Mouse (Mus musculus) regulatory T cell (primary cell): ENCODE results near the gene Islr.

Experiments
- in situ Hi-C: fragments of 300-600 bp; cut with MboI, MseI; formaldehyde crosslinking; loops from one replicate; pipeline ENCODE4 v1.15.1; 2025; ENCODE audit warnings: high pct_unique_total_duplicates

Gene Islr

DNA sequence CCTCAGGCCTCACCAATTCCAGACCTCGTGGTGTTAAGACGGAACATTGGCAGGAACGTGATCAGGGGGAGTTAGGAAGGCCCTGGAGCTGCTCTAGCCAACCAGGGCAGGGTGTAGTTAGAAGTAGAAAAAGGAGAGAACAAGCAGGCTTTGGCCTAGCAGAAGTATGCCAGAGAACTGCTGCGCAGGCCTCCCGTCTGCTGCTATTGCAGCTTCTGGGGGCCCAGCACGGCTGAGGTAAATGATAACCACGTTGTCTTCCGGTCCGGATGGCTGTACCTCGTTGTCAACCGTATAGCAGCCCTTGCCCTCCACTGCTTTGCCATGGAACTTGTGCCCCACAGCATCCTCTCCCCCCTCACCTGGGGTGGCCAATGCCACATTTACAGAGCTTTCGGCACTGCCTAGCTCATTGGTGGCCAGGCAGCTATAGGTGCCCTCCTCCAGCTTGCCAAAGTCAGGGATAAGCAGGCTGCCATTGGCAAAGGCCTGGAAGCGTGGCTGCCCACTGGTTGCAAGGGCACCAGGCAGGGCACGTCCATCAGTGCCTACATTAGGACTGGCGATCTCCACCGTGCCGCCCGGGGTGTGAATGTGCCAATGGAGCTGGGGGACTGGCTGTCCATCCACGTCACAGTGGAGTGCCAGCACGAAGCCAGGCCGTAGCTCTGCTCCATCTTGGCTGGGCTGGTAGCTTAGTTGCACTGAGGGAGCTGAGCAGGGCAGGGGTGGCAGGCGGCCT is 47.1 kb downstream of the Islr start:
- in situ Hi-C loops: no loop called here

- in situ Hi-C loops: no loop called here
Observed at GRCm38 (mm10) chr9:58155366-58155765, 48.7 kb downstream of the Islr start.

DNA sequence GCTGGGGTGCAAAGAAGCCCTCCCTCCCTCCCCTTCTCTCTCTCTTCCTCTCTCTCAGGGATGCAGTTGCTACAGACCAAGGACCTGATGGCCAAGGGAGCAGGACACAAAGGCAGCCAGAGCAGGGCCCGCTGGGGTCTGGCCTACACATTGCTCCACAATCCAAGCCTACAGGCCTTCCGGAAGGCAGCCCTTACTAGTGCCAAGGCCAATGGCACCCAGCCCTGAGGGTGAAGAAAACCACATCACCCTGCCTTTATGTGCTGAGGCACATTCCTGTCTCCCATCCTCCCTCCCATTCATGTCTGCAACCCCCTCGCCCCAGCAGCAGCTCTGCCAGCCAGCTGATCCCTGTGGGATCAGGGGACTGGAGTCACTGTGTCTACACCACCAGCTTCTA is 51.0 kb downstream of the Islr start:
- in situ Hi-C loops: loop anchor here (5.0 kb wide), 1 partner anchor 101 kb away; no protein-coding TSS in a partner anchor

GRCm38 (mm10) chr9:58150733-58151361 is 53.3 kb downstream of the Islr start:
- in situ Hi-C loops: loop anchor here (5.0 kb wide), 1 partner anchor 99 kb away; no protein-coding TSS in a partner anchor

DNA sequence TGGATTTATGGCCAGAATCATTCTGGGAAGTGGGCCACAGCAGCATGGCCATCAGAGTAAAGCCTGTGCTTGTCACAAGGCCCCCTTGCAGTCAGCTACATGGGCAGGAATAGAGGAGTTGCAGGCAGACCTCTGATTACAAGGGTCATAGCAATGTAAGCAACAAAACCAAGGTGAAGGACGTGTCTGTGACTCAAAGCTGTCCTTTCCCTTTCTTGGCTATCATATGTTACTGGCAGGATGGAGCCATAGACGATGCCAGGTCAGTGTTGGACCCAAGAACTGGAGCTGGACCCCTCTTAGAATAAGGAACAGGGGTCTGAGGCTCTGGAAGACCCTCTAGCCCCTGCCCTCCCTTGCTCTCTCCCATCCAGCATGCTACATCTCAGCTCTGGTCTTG is 55.3 kb downstream of the Islr start:
- in situ Hi-C loops: no loop called here

DNA sequence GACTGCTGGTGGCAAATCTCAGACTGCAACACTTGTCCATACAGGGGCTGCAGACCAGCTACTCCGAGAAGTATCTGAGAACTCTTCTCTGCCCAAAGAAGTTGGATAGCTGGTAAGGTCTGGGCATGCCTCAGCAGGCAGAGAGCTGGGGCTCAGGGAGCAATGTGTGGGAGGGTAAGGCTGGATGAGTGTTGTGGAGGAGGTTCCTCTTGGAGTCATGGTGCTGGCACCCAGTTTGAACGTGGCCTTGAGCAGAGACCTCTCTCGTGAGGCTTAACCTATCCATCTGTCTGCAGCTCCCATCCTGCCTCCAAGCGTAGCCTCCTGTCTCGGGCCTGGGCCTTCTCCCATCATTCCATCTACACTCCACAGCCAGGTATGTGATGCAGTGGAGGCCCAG is 58.7 kb downstream of the Islr start:
- in situ Hi-C loops: no loop called here

DNA sequence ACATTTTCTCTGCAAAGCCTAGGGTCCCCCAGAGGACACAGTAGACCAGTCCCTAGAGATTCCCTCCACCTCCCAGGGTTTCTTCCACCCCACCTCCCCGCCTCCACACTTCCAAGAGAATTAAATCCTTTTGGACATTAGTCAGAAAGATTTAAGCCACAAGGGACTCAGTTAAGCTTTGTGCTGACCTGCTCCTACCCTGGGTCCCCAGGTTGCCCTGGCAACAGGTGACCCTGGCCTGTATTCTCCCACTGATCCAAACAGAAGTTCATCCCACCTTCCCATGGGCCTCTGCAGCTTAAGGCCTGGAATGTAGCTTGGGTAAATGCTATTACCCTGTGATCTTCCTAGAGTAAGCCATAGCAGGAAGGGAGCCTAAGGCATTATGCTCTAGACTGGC is 59.4 kb downstream of the Islr start:
- in situ Hi-C loops: no loop called here

DNA sequence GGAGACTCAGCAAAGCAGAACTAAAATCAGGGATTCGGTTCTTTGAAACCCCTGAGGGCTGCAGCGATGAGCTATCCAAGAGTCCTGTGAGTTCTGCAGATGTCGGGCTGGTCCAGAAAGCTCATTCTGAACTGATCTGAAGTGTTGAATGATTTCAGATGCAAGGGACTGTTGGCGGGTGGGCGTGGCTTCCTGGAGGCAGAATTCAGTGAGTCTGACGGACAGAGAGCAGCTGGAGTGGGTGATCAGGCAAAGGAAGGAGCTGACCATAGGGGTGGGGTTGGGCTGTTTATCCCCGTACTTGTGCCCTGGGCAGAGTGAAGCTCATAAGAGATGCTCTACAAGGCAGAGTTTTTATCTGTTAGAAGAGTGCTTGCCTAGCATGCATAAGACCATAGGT is 60.7 kb downstream of the Islr start:
- in situ Hi-C loops: no loop called here

- in situ Hi-C loops: no loop called here
Observed at GRCm38 (mm10) chr9:58139947-58140346, 64.2 kb downstream of the Islr start.

DNA sequence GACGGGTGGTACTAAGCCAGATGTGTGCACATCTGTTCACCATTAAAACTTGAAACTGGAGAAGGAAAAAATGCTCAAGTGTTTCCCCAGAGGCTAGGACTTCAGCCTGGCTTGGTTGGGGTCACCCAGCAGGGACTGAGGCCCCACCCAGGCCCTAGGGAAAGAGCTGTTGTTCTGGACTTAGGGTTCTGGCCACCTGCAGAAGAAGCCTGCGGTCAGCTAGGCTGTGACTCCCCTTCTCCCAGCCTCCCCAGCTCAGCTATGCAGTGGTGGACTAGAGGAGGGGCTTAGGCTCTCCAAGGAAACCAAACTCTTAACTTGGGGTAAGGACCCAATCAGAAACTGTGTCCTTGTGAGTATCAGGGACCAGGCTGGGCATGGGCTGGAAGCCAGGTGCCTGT is 68.2 kb downstream of the Islr start:
- in situ Hi-C loops: no loop called here

DNA sequence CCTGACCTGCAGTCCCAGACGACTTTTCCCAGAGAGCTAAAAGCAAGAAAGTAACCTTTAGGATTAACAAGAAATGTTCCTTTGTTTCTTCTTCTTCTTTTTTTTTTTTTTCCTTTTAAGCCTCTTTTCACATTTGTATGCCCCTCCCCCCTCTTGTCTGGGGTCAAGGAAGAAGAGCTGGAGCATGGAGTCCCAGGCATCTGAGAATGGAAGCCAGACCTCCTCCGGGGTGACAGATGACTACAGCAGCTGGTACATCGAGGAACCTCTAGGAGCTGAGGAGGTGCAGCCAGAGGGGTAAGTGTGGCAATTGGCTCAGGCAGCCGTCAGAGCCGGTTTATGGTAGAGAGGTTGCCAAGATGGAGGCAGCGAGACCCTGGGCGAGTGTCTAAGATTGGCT is 69.2 kb downstream of the Islr start:
- in situ Hi-C loops: no loop called here

- in situ Hi-C loops: no loop called here
Observed at GRCm38 (mm10) chr9:58133893-58134884, 69.9 kb downstream of the Islr start.

DNA sequence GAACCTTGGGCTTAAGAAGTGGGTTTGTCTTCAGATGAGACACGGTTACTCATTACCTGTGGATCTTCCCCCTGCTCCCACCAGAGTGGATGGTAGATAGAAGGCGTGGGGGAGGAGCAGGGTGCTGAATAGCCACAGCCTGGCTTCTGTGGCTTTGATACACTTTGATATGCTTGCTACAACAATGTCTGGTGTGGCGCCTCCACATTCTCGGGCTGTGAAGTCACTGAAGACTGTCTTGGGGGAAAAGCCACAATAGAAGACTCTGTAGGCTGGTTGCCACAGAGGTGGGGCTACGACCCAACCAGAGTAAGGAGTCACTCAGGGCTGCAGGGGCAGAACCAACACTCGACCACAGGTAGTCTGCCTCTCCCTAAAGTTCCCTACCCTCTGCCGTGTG is 72.4 kb downstream of the Islr start:
- in situ Hi-C loops: no loop called here

DNA sequence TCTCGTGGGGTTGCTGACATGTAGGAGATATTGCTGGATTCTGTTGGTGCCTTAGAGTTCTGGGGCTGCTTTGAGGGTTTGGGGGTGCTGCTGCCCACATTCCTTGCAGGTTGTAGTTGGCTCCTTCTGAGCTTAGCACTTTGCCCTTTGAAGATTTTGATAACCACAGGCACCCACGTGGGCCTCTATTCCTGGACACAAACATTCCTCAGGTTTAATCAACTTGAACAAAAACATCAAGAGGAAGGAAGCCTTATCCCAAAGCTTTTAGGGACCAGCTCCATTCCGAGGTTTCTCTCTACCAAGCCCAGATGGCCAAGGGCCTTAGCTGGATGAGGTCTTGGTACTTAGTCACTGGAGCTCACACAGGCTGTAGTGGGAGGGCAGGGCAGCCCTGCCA is 73.2 kb downstream of the Islr start:
- in situ Hi-C loops: no loop called here

DNA sequence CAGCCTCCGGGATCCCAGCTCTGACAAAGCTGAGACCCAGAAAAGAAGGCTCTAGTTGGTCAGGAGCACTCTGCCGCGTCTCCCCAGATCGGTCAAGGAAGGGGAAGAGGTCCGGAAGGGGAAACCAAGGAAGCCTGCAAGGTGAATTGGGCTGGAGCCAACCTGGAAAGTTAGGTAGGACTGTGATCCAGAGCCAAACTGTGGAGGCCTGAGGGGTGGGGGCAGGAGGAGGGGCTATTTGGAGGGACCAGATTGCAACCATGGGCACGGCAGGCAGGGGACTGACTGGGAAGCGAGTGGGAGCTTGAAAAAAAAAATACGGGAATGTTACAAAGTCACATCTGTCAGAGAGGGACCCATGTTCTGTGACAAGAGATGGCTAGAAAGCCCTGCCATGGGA is 74.6 kb downstream of the Islr start:
- in situ Hi-C loops: no loop called here

DNA sequence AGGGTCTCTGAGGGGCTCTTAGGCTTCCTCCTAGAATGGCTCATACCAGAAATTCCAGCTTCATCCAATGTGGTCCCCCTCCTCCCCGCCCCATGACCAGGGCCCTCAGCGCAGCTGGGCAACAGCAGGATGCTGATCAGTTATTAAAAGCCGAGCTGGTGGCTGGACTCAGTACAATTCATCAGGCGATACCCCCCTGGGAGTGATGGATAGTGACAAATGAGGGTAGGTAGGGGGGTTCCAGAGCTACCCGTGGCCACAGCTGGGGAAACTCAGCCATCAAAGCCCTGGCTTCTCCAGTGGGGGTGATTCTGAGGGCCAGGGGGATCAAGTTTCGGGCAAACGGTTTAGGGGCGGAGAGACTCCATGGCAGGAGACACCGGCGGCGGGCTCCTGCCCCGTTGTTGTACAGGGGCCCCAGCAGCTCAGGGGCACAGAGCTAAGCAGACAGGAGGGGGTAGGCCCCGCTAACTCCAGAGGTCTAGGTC is 75.1 kb downstream of the Islr start:
- in situ Hi-C loops: no loop called here

- in situ Hi-C loops: no loop called here
Observed at GRCm38 (mm10) chr9:58125811-58126210, 78.3 kb downstream of the Islr start.

GRCm38 (mm10) chr9:58125085-58125484 is 79.0 kb downstream of the Islr start:
- in situ Hi-C loops: no loop called here

DNA sequence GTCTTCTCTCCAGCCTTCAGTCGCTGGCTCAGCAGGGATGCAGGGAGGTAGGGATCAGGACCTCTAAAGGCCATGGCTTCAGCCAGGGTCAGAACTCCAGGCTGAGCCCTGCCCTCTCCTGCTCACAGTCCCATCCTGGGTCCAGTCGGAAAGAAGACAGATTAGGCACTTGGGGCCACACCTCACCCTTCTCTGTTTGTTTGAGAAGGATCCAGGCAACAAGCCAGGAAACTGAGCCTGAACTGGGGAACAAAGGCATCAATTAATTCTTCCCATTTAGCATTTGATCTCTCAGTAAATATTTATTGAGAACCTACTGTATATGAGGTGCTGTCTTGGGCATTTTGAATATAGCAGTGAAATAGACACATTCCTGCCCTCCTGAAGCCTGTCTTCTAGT is 85.4 kb downstream of the Islr start, which contains the start of gene Ccdc33:
TSS of gene Ccdc33 (minus strand) at position 153 of the 400 bp plus-strand sequence.
- in situ Hi-C loops: no loop called here

GRCm38 (mm10) chr9:58116024-58116651 is 88.0 kb downstream of the Islr start:
- in situ Hi-C loops: no loop called here

DNA sequence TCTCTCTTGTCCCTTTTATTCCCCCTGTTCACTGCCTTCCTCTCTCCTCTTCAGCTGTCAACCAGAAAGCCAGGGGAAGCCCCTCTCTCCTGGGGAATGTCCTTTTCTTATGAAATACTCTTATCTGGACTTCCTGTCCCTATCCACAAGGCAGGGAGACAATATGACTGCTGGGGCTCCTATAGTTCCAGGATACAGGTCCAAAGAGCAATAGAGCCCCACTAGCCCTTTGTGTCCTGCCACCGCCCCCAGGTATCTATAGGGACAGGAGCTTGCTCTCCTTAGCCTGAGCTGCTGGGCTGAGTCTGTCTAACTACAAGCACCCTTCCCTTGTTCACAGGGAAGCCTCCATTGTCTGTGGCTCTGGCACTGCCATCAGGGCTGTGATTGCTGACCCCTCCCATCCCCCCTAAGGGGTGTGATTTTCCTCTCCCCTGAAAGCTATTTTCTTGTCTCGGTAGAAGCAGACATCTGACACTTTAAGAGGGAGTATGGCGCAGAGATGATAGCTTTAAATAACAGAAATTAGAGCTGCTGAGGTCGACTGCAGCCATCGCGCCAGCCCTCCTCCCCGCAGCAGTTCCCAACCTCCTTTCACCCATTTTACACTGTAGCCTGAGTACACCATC is 88.7 kb downstream of the Islr start:
- in situ Hi-C loops: no loop called here
